Mouse (Mus musculus): ENCODE data around the gene Ric1.

GRCm38 (mm10) chr19:29522445-29523229, 555 bp downstream of the Ric1 start:
- TF ChIP-seq CTCF (conservative IDR thresholded peaks at IDR 0.05; ENCODE audit: insufficient read depth, insufficient read length, low read depth, low read length): no peak
- no peak for TF ChIP-seq POLR2A (IDR thresholded peaks at IDR 0.05; ENCODE audit: low read depth, low read length)
